Mouse (Mus musculus): ENCODE results near the gene Usp16. TPM values are rescaled to one million over a fixed set of nuclear protein-coding genes. Genes with fewer than 3 reads are reported as not detected.
"Not testable (repeated sequence)": the region's sequence is repeated elsewhere in the genome, so short reads cannot be mapped to it uniquely, and the experiment has no call there.

The Usp16 gene
- polyA plus RNA-seq, 1 experiment from 2014 or later, result 46.0 TPM

GRCm38 (mm10) chr16:87486739-87487138 lies 32.2 kb downstream of the Usp16 start:
- H3K9ac ChIP-seq, result no peak overlapping the region
- H3K4me1 ChIP-seq (ENCODE audit: insufficient read depth), result no peaks in the 10 kb centered on the region
- no peaks in the 10 kb centered on the region for H3K9me3 ChIP-seq (ENCODE audit: low read depth, low read length)
- TF ChIP-seq CTCF (IDR thresholded peaks at IDR 0.05; ENCODE audit: low read depth), result no peak
- no peak overlapping the region for H3K4me3 ChIP-seq (ENCODE audit: low read depth, low read length)
- no peak overlapping the region for H3K27ac ChIP-seq (ENCODE audit: low read depth)
- no peak overlapping the region for H3K4me2 ChIP-seq
- 93% methylated on average over 5 of the region's 5 CpGs for WGBS
- DNase-seq (no peak), ATAC-seq (ENCODE audit: insufficient read depth) (no peak)
- no peaks in the 10 kb centered on the region for H3K27me3 ChIP-seq (ENCODE audit: insufficient read depth, low read length)
- H3K36me3 ChIP-seq (ENCODE audit: insufficient read depth), result peaks cover 97% of the 10 kb centered on the region

GRCm38 (mm10) chr16:87488605-87489004 lies 34.1 kb downstream of the Usp16 start:
- Histone ChIP-seq H3K36me3 (ENCODE audit: insufficient read depth) (peaks cover 98% of the 10 kb centered on the region), H3K27ac (ENCODE audit: low read depth) (no peak overlapping the region), H3K27me3 (ENCODE audit: insufficient read depth, low read length) (no peaks in the 10 kb centered on the region), H3K4me2 (no peak overlapping the region), H3K4me3 (ENCODE audit: low read depth, low read length) (no peak overlapping the region), H3K4me1 (ENCODE audit: insufficient read depth) (no peaks in the 10 kb centered on the region), H3K9me3 (ENCODE audit: low read depth, low read length) (no peaks in the 10 kb centered on the region), H3K9ac (no peak overlapping the region)
- ATAC-seq (ENCODE audit: insufficient read depth) (no peak), DNase-seq (no peak)
- no peak for TF ChIP-seq CTCF (IDR thresholded peaks at IDR 0.05; ENCODE audit: low read depth)
- 62% methylated on average over 2 of the region's 2 CpGs for WGBS

- not testable (repeated sequence) for H3K4me3 ChIP-seq (ENCODE audit: low read depth, low read length); H3K27ac ChIP-seq (ENCODE audit: low read depth); ATAC-seq (ENCODE audit: insufficient read depth); H3K27me3 ChIP-seq (ENCODE audit: insufficient read depth, low read length); H3K4me2 ChIP-seq; H3K9me3 ChIP-seq (ENCODE audit: low read depth, low read length); DNase-seq; H3K4me1 ChIP-seq (ENCODE audit: insufficient read depth); H3K9ac ChIP-seq
- WGBS, result 91% methylated on average over 12 of the region's 12 CpGs
- peaks cover 65% of the 10 kb centered on the region for H3K36me3 ChIP-seq (ENCODE audit: insufficient read depth)
Observed at GRCm38 (mm10) chr16:87492191-87492792, 37.8 kb downstream of the Usp16 start.

GRCm38 (mm10) chr16:87494955-87495655 lies 40.6 kb downstream of the Usp16 start:
- Histone ChIP-seq H3K4me1 (ENCODE audit: insufficient read depth) (peaks cover 3% of the 10 kb centered on the region; the same call in 1 of the 2 replicates), H3K4me3 (ENCODE audit: low read depth, low read length) (peak overlapping the region; percentile 98), H3K9ac (peak overlapping the region; percentile 98), H3K9me3 (ENCODE audit: low read depth, low read length) (no peaks in the 10 kb centered on the region), H3K27me3 (ENCODE audit: insufficient read depth, low read length) (no peaks in the 10 kb centered on the region), H3K4me2 (peak overlapping the region; percentile 71), H3K36me3 (ENCODE audit: insufficient read depth) (peaks cover 37% of the 10 kb centered on the region), H3K27ac (ENCODE audit: low read depth) (peak overlapping the region; percentile 84)
- no peak for TF ChIP-seq CTCF (IDR thresholded peaks at IDR 0.05; ENCODE audit: low read depth)
- DNase-seq, result no peak
- WGBS, result under 1% methylated on average over 33 of the region's 39 CpGs
- ATAC-seq (ENCODE audit: insufficient read depth), result peak; percentile 36

- Histone ChIP-seq H3K4me2 (peak within 1 kb of the TSS; percentile 71), H3K4me3 (ENCODE audit: low read depth, low read length) (peak within 1 kb of the TSS; percentile 98), H3K36me3 (ENCODE audit: insufficient read depth) (peaks cover 29% of the 10 kb centered on the region), H3K4me1 (ENCODE audit: insufficient read depth) (peaks cover 4% of the 10 kb centered on the region; the same call in 1 of the 2 replicates), H3K9ac (peak within 1 kb of the TSS; percentile 98), H3K9me3 (ENCODE audit: low read depth, low read length) (no peaks in the 10 kb centered on the region), H3K27ac (ENCODE audit: low read depth) (peak within 1 kb of the TSS; percentile 84), H3K27me3 (ENCODE audit: insufficient read depth, low read length) (no peaks in the 10 kb centered on the region)
- peak; percentile 99 for DNase-seq
- peak; percentile 96 for ATAC-seq (ENCODE audit: insufficient read depth)
- WGBS, result under 1% methylated on average over 48 of the region's 48 CpGs
- TF ChIP-seq CTCF (IDR thresholded peaks at IDR 0.05; ENCODE audit: low read depth), result no peak
Observed at GRCm38 (mm10) chr16:87495716-87496447, 41.4 kb downstream of the Usp16 start, which contains the start of gene Cct8. Gene Cct8 (minus strand): TSS chr16:87495873.

- TF ChIP-seq CTCF (IDR thresholded peaks at IDR 0.05; ENCODE audit: low read depth), result no peak
- Histone ChIP-seq H3K27me3 (ENCODE audit: insufficient read depth, low read length) (no peaks in the 10 kb centered on the region), H3K9me3 (ENCODE audit: low read depth, low read length) (no peaks in the 10 kb centered on the region), H3K4me2 (peak overlapping the region; percentile 71), H3K36me3 (ENCODE audit: insufficient read depth) (peaks cover 20% of the 10 kb centered on the region), H3K4me1 (ENCODE audit: insufficient read depth) (peaks cover 12% of the 10 kb centered on the region; the same call in 1 of the 2 replicates), H3K9ac (no peak overlapping the region), H3K4me3 (ENCODE audit: low read depth, low read length) (peak overlapping the region; percentile 98), H3K27ac (ENCODE audit: low read depth) (no peak overlapping the region)
- ATAC-seq (ENCODE audit: insufficient read depth) (no peak), DNase-seq (no peak)
- WGBS, result 86% methylated on average over 2 of the region's 2 CpGs
Observed at GRCm38 (mm10) chr16:87496728-87497127, 42.2 kb downstream of the Usp16 start.

GRCm38 (mm10) chr16:87497171-87497570 lies 42.7 kb downstream of the Usp16 start:
- H3K4me2 ChIP-seq, result peak overlapping the region; percentile 71; the same call in 1 of the 2 replicates
- ATAC-seq (ENCODE audit: insufficient read depth), result no peak
- H3K27me3 ChIP-seq (ENCODE audit: insufficient read depth, low read length), result no peaks in the 10 kb centered on the region
- 81% methylated on average over 6 of the region's 6 CpGs for WGBS
- no peak overlapping the region for H3K9ac ChIP-seq
- H3K27ac ChIP-seq (ENCODE audit: low read depth), result no peak overlapping the region
- peaks cover 13% of the 10 kb centered on the region; the same call in 1 of the 2 replicates for H3K4me1 ChIP-seq (ENCODE audit: insufficient read depth)
- DNase-seq, result no peak
- peaks cover 16% of the 10 kb centered on the region for H3K36me3 ChIP-seq (ENCODE audit: insufficient read depth)
- H3K9me3 ChIP-seq (ENCODE audit: low read depth, low read length), result no peaks in the 10 kb centered on the region
- no peak for TF ChIP-seq CTCF (IDR thresholded peaks at IDR 0.05; ENCODE audit: low read depth)
- no peak overlapping the region for H3K4me3 ChIP-seq (ENCODE audit: low read depth, low read length)

All from lung, embryonic 14.5 days (tissue).